Comparison of ENCODE assay signal across 13 mouse cellular contexts in the genomic region with DNA sequence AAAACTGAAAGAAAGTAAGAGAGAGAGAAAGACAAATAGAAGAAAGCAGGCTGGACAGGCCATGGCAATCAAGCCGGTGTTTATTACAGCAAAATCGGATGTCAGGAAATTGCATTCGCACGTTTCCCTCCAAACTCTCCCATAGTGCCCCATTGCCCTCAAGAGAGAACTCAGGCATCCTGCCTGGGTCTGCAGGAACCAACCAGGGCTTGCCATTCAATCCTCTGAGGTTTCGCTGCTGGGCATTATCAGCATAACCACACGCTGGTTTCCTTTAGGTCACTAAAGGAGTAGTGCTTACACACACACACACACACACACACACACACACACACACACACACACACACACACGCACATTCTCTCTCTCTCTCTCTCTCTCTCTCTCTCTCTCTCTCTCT. TPM values are rescaled to one million over a fixed set of nuclear protein-coding genes. Genes with fewer than 3 reads are reported as not detected.
DNase-seq lines count a peak whose midpoint lies in the region; ATAC-seq and TF ChIP-seq lines count a peak whose summit lies in the region.
"Had no signal": no experiment of that assay in that cellular context is flagged by ENCODE, and none has a peak within 500 bp of the region (broad histone marks: within the 10 kb centered on the region; RNA-seq: fewer than 3 reads in every experiment).

No protein-coding gene starts in this region.

- no peak overlapping the region for H3K9ac ChIP-seq in lung, embryonic 16.5 days (ENCODE audit: low read length)
- H3K9ac ChIP-seq in MEL (ENCODE audit: control insufficient read depth, low read depth, low read length, poor library complexity, severe bottlenecking) = peak overlapping the region; percentile 53
- H3K9ac ChIP-seq in liver, postnatal 0 days (replicated peaks) = no peak overlapping the region
- H3K9ac ChIP-seq: forebrain, embryonic 15.5 days; liver, embryonic 14.5 days had no signal

- peak overlapping the region; percentile 36; the same call in 1 of the 2 replicates for H3K4me2 ChIP-seq in lung, embryonic 16.5 days (ENCODE audit: low read depth, low read length)
- H3K4me2 ChIP-seq in liver, postnatal 0 days (ENCODE audit: low read depth, low read length) = peak overlapping the region; percentile 58; the same call in 1 of the 2 replicates
- H3K4me2 ChIP-seq: forebrain, embryonic 15.5 days had no signal

- WGBS in lung, embryonic 16.5 days = 30% methylated on average over 6 of the region's 7 CpGs
- WGBS in lung, adult 2 months = 22% methylated on average over 7 of the region's 7 CpGs
- 15% methylated on average over 7 of the region's 7 CpGs for WGBS in liver, postnatal 0 days (ENCODE audit: insufficient replicate concordance)

- no peak for TF ChIP-seq RAD21 in MEL (IDR thresholded peaks at IDR 0.05; ENCODE audit: low read depth, low read length)

- no peak overlapping the region for H3K4me3 ChIP-seq in lung, embryonic 16.5 days (ENCODE audit: low read length)
- no peak overlapping the region for H3K4me3 ChIP-seq in lung, adult 2 months (replicated peaks; ENCODE audit: extremely low read depth, low read depth, low read length)
- peak overlapping the region; percentile 53 to 56 for H3K4me3 ChIP-seq in MEL (ENCODE audit: control insufficient read depth in 1 of 2, insufficient read depth in 1 of 2, low read depth in 2 of 2, low read length in 2 of 2)
- no peak overlapping the region for H3K4me3 ChIP-seq in liver, postnatal 0 days (ENCODE audit: low read depth, low read length)
- H3K4me3 ChIP-seq: forebrain, embryonic 15.5 days had no signal

- no peak for DNase-seq in lung, adult 2 months
- peak; percentile 75 for DNase-seq in MEL (ENCODE audit: low read depth, low spot score)
- DNase-seq in liver, postnatal 0 days = peak; percentile 34
- DNase-seq in thymus, postnatal 25 days = peak; percentile 43
- no peak for DNase-seq in urinary bladder, postnatal 25 days (ENCODE audit: low spot score)
- no peak for DNase-seq in ovary, postnatal 10 days (ENCODE audit: low spot score)
- DNase-seq in retina, postnatal 1 day = no peak
- DNase-seq: heart, postnatal 10 days; kidney, adult 11 months; right cerebral cortex, adult 18-20 months had no signal

- ATAC-seq in lung, embryonic 16.5 days (ENCODE audit: low read depth) = no peak
- peak; percentile 51 for ATAC-seq in liver, postnatal 0 days
- ATAC-seq: forebrain, embryonic 15.5 days had no signal

- TF ChIP-seq CTCF in lung, adult 2 months (IDR thresholded peaks at IDR 0.05; ENCODE audit: insufficient read depth, low read length) = no peak
- no peak for TF ChIP-seq CTCF in MEL (IDR thresholded peaks at IDR 0.05 in 2 of 3, conservative IDR thresholded peaks at IDR 0.05 in 1 of 3; ENCODE audit: control insufficient read depth in 1 of 3, insufficient read depth in 1 of 3, low read depth in 2 of 3, low read length in 3 of 3, poor library complexity in 1 of 3, severe bottlenecking in 1 of 3)
- TF ChIP-seq CTCF in liver, postnatal 0 days (IDR thresholded peaks at IDR 0.05; ENCODE audit: low read depth) = no peak

- H3K27ac ChIP-seq in lung, embryonic 16.5 days (ENCODE audit: low read length) = no peak overlapping the region
- peak overlapping the region; percentile 3 for H3K27ac ChIP-seq in MEL (ENCODE audit: control insufficient read depth, low read depth, low read length)
- peak overlapping the region; percentile 83; the same call in 1 of the 2 replicates for H3K27ac ChIP-seq in liver, postnatal 0 days (ENCODE audit: low read depth)
- H3K27ac ChIP-seq: forebrain, embryonic 15.5 days; liver, embryonic 14.5 days had no signal

- TF ChIP-seq EP300 in MEL (IDR thresholded peaks at IDR 0.05; ENCODE audit: low read depth in 1 of 2, low read length in 2 of 2) = peak in 1 of 2 experiments; percentile 18; a peak in 1 of 4 replicates
- TF ChIP-seq EP300 in liver, postnatal 0 days (IDR thresholded peaks at IDR 0.05; ENCODE audit: low read depth) = no peak

- no peaks in the 10 kb centered on the region for H3K4me1 ChIP-seq in lung, embryonic 16.5 days (replicated peaks; ENCODE audit: control insufficient read depth, insufficient read depth, low read length)
- no peaks in the 10 kb centered on the region for H3K4me1 ChIP-seq in lung, adult 2 months (ENCODE audit: control insufficient read depth, insufficient read depth, low read length)
- peaks cover 0 to 11% of the 10 kb centered on the region in 2 experiments; a peak in 2 of 4 replicates for H3K4me1 ChIP-seq in MEL (ENCODE audit: control insufficient read depth in 1 of 2, insufficient read depth in 2 of 2, low read length in 2 of 2)
- peaks cover 6% of the 10 kb centered on the region; the same call in 1 of the 2 replicates for H3K4me1 ChIP-seq in liver, postnatal 0 days (ENCODE audit: insufficient read depth)
- H3K4me1 ChIP-seq: forebrain, embryonic 15.5 days had no signal

- H3K36me3 ChIP-seq in lung, embryonic 16.5 days (ENCODE audit: control insufficient read depth, insufficient read depth, low read length) = no peaks in the 10 kb centered on the region
- H3K36me3 ChIP-seq in MEL (ENCODE audit: control insufficient read depth in 1 of 2, insufficient read depth in 2 of 2, low read length in 2 of 2) = peaks cover 0 to 3% of the 10 kb centered on the region in 2 experiments; a peak in 1 of 4 replicates
- no peaks in the 10 kb centered on the region for H3K36me3 ChIP-seq in liver, postnatal 0 days (replicated peaks; ENCODE audit: insufficient read depth, low read length)
- H3K36me3 ChIP-seq: forebrain, embryonic 15.5 days had no signal

- H3K9me3 ChIP-seq in lung, embryonic 16.5 days (ENCODE audit: control insufficient read depth, low read length) = no peaks in the 10 kb centered on the region
- H3K9me3 ChIP-seq in MEL (replicated peaks; ENCODE audit: insufficient read depth, low read length) = no peaks in the 10 kb centered on the region
- H3K9me3 ChIP-seq in liver, postnatal 0 days (ENCODE audit: low read length) = no peaks in the 10 kb centered on the region
- H3K9me3 ChIP-seq: forebrain, embryonic 15.5 days had no signal

- no peak for TF ChIP-seq POLR2A in lung, adult 2 months (IDR thresholded peaks at IDR 0.05; ENCODE audit: borderline replicate concordance, extremely low read depth, low read depth, low read length)
- no peak for TF ChIP-seq POLR2A in MEL (IDR thresholded peaks at IDR 0.05; ENCODE audit: control insufficient read depth in 1 of 2, insufficient read depth in 1 of 2, low read depth in 1 of 2, low read length in 2 of 2, poor library complexity in 1 of 2)

- H3K27me3 ChIP-seq in lung, embryonic 16.5 days (ENCODE audit: control insufficient read depth, insufficient read depth, low read depth, low read length) = no peaks in the 10 kb centered on the region
- H3K27me3 ChIP-seq in MEL (ENCODE audit: control insufficient read depth in 1 of 2, insufficient read depth in 2 of 2, low read length in 2 of 2) = no peaks in the 10 kb centered on the region; a peak in 1 of 4 replicates
- H3K27me3 ChIP-seq in liver, postnatal 0 days (ENCODE audit: insufficient read depth, low read length) = no peaks in the 10 kb centered on the region
- H3K27me3 ChIP-seq: forebrain, embryonic 15.5 days had no signal

- no peaks in the 10 kb centered on the region; the same call in 1 of the 2 replicates for H3K79me2 ChIP-seq in MEL (ENCODE audit: control insufficient read depth, insufficient read depth, low read length, poor library complexity)

TF ChIP-seq in MEL, 35 proteins besides CTCF, POLR2A, EP300 and RAD21:
- peak; percentile 30; the same call in 1 of the 2 replicates for TF ChIP-seq TAL1 (IDR thresholded peaks at IDR 0.05; ENCODE audit: low read length)
- TF ChIP-seq MYC (IDR thresholded peaks at IDR 0.05; ENCODE audit: low read depth, low read length) = 0 out of 2 replicates have a peak, but pooled peaks have one; percentile 10
- TF ChIP-seq POLR2AphosphoS2 (IDR thresholded peaks at IDR 0.05; ENCODE audit: low read length) = no peak
- TF ChIP-seq MAX (IDR thresholded peaks at IDR 0.05; ENCODE audit: low read length) = 0 out of 2 replicates have a peak, but pooled peaks have one; percentile 30
- peak; percentile 21; the same call in 1 of the 2 replicates for TF ChIP-seq ETS1 (IDR thresholded peaks at IDR 0.05; ENCODE audit: low read depth, low read length)
- no peak for TF ChIP-seq ELF1 (IDR thresholded peaks at IDR 0.05; ENCODE audit: low read depth, low read length)
- TF ChIP-seq NELFE (IDR thresholded peaks at IDR 0.05; ENCODE audit: low read depth, low read length) = peak; percentile 14; the same call in 1 of the 2 replicates
- TF ChIP-seq ZNF384 (IDR thresholded peaks at IDR 0.05; ENCODE audit: low read depth, low read length) = peak; percentile 35; the same call in 1 of the 2 replicates
- TF ChIP-seq RCOR1 (IDR thresholded peaks at IDR 0.05; ENCODE audit: low read depth, low read length) = 0 out of 2 replicates have a peak, but pooled peaks have one; percentile 33
- TF ChIP-seq ZC3H11A (IDR thresholded peaks at IDR 0.05; ENCODE audit: low read depth, low read length) = no peak
- TF ChIP-seq ZMIZ1 (IDR thresholded peaks at IDR 0.05; ENCODE audit: low read depth, low read length) = no peak

RNA-seq across cellular contexts. Expression of gene B4galt5, which starts 18.3 kb away (rescaled TPM):
- polyA plus RNA-seq in lung, embryonic 16.5 days (2015; fragmentation: Nextera tagmentation; extraction: Ambion mirVana) = 7.3 and 8.3 TPM in 2 replicates
- polyA plus RNA-seq in lung, adult 2 months (2012; rRNA removed) = 17.7 and 20.5 TPM in 2 replicates
- 4.6 TPM in 2 replicates for total RNA-seq in MEL (2012; rRNA removed)
- polyA plus RNA-seq in MEL (2012; ENCODE audit: insufficient read depth in 1 of 2, insufficient read length in 2 of 2, low read depth in 1 of 2, low replicate concordance in 2 of 2, missing spikeins in 1 of 2) = 10 to 100 TPM in 1 of 2 experiments, 1 to 10 TPM in 1; 6.5 to 34.4 TPM
- 3.2 and 4.2 TPM in 2 replicates for polyA plus RNA-seq in liver, postnatal 0 days (2015; fragmentation: Nextera tagmentation; extraction: Ambion mirVana)

RNA-seq across cellular contexts. Expression of gene Slc9a8, which starts 54.2 kb away (rescaled TPM):
- polyA plus RNA-seq in lung, embryonic 16.5 days (2015; fragmentation: Nextera tagmentation; extraction: Ambion mirVana) = 21.3 and 24.0 TPM in 2 replicates
- 32.0 and 41.7 TPM in 2 replicates for polyA plus RNA-seq in lung, adult 2 months (2012; rRNA removed)
- 15.6 and 16.7 TPM in 2 replicates for total RNA-seq in MEL (2012; rRNA removed)
- 10 to 100 TPM in 1 of 2 experiments, not detected in 1; 25.8 TPM for polyA plus RNA-seq in MEL (2012; ENCODE audit: insufficient read depth in 1 of 2, insufficient read length in 2 of 2, low read depth in 1 of 2, low replicate concordance in 2 of 2, missing spikeins in 1 of 2)
- 7.5 and 9.3 TPM in 2 replicates for polyA plus RNA-seq in liver, postnatal 0 days (2015; fragmentation: Nextera tagmentation; extraction: Ambion mirVana)

Comparison
In these comparisons a context has a peak if more than half of its experiments do, and no peak if none do; other contexts are left out.
1. H3K4me3 ChIP-seq: peak in MEL (2 of 2); none in lung, embryonic 16.5 days (single experiment), lung, adult 2 months (single experiment) and liver, postnatal 0 days (single experiment).
2. DNase-seq: peak in MEL (single experiment), liver, postnatal 0 days (single experiment) and thymus, postnatal 25 days (single experiment); none in lung, adult 2 months (single experiment), urinary bladder, postnatal 25 days (single experiment), ovary, postnatal 10 days (single experiment) and retina, postnatal 1 day (single experiment).